Mouse (Mus musculus) embryo, embryonic 11.5 days (tissue): Measurements from ENCODE around the gene Efl1.

Source experiments
- DNase-seq: peaks from one replicate; pipeline ENCODE4 v3.0.0-alpha.2; 2012; ENCODE audit warnings: low read depth, low spot score

Gene Efl1

GRCm38 (mm10) chr7:82648353-82649080, at the start of gene Efl1, which contains the start of gene Saxo2:
TSS of gene Efl1 (plus strand) at chr7:82648614.
TSS of gene Saxo2 (minus strand) at chr7:82648528.
- peak; percentile 84 for DNase-seq

GRCm38 (mm10) chr7:82602008-82602407, 46.4 kb upstream of the Efl1 start:
- no peak for DNase-seq

GRCm38 (mm10) chr7:82605425-82605824, 43.0 kb upstream of the Efl1 start:
- no peak for DNase-seq

GRCm38 (mm10) chr7:82609629-82610028, 38.8 kb upstream of the Efl1 start:
- DNase-seq = no peak

GRCm38 (mm10) chr7:82625342-82625741, 23.1 kb upstream of the Efl1 start:
- DNase-seq = peak; percentile 58

GRCm38 (mm10) chr7:82647183-82647582, 1.2 kb upstream of the Efl1 start:
- no peak for DNase-seq

- no peak for DNase-seq
Observed at GRCm38 (mm10) chr7:82647909-82648308, 505 bp upstream of the Efl1 start.

GRCm38 (mm10) chr7:82649081-82649445, 649 bp downstream of the Efl1 start:
- DNase-seq = no peak

- DNase-seq = no peak
Observed at GRCm38 (mm10) chr7:82664604-82665003, 16.2 kb downstream of the Efl1 start.

- DNase-seq = no peak
Observed at GRCm38 (mm10) chr7:82676001-82676400, 27.6 kb downstream of the Efl1 start.

GRCm38 (mm10) chr7:82676834-82677233, 28.4 kb downstream of the Efl1 start:
- DNase-seq = no peak

- DNase-seq = no peak
Observed at GRCm38 (mm10) chr7:82679901-82680300, 31.5 kb downstream of the Efl1 start.

GRCm38 (mm10) chr7:82688736-82689135, 40.3 kb downstream of the Efl1 start:
- DNase-seq = no peak

- DNase-seq = no peak
Observed at GRCm38 (mm10) chr7:82691021-82691738, 42.8 kb downstream of the Efl1 start.

- no peak for DNase-seq
Observed at GRCm38 (mm10) chr7:82697668-82698067, 49.3 kb downstream of the Efl1 start.

GRCm38 (mm10) chr7:82698968-82699367, 50.6 kb downstream of the Efl1 start:
- no peak for DNase-seq

GRCm38 (mm10) chr7:82702384-82703343, 54.2 kb downstream of the Efl1 start:
- DNase-seq = no peak

GRCm38 (mm10) chr7:82709172-82709571, 60.8 kb downstream of the Efl1 start:
- DNase-seq = no peak

- peak; percentile 68 for DNase-seq
Observed at GRCm38 (mm10) chr7:82715210-82715911, 66.9 kb downstream of the Efl1 start.

- DNase-seq = peak; percentile 42
Observed at GRCm38 (mm10) chr7:82715912-82716601, 67.6 kb downstream of the Efl1 start.

GRCm38 (mm10) chr7:82719285-82719684, 70.9 kb downstream of the Efl1 start:
- DNase-seq = no peak
